Mouse (Mus musculus) stomach, embryonic 15.5 days (tissue): ENCODE measurements at regions not wholly inside any gene's neighbourhood (a gene's known extent, or its start where the extent isn't known, plus 50 kb on each side); places are given as distances from the start of the nearest gene placed in this dataset.

Source experiments
- ATAC-seq: fragments of 200-750 bp; cut with Nextera tagmentation; 2 replicates; pipeline ENCODE4 v1.8.0; 2017; ENCODE audit warnings: low read depth, moderate number of reproducible peaks, moderate TSS enrichment; ENCODE audit not compliant: insufficient read depth, low FRiP score
- H3K27ac ChIP-seq: fragments of 300-500 bp; sonication (generic); 2 replicates; pipeline ENCODE4 v1.5.1; 2015; ENCODE audit warnings: mild to moderate bottlenecking, inconsistent platforms
- H3K27me3 ChIP-seq: fragments of 300-500 bp; sonication (generic); replicated peaks from 2 replicates; pipeline ENCODE4 v1.6.1; 2015; ENCODE audit warnings: inconsistent platforms
- H3K36me3 ChIP-seq: fragments of 300-500 bp; sonication (generic); 2 replicates; pipeline ENCODE4 v1.6.1; 2015; ENCODE audit warnings: inconsistent platforms
- H3K4me1 ChIP-seq: fragments of 300-500 bp; sonication (generic); 2 replicates; pipeline ENCODE4 v1.6.1; 2015; ENCODE audit warnings: inconsistent platforms
- H3K4me2 ChIP-seq: fragments of 300-500 bp; sonication (generic); 2 replicates; pipeline ENCODE4 v1.6.1; 2015; ENCODE audit warnings: mild to moderate bottlenecking, inconsistent platforms
- H3K4me3 ChIP-seq: fragments of 300-500 bp; sonication (generic); replicated peaks from 2 replicates; pipeline ENCODE4 v1.5.1; 2015; ENCODE audit warnings: inconsistent platforms
- H3K9ac ChIP-seq: fragments of 300-500 bp; sonication (generic); 2 replicates; pipeline ENCODE4 v1.6.1; 2015; ENCODE audit warnings: inconsistent platforms
- H3K9me3 ChIP-seq: fragments of 300-500 bp; sonication (generic); 2 replicates; pipeline ENCODE4 v1.6.1; 2016; ENCODE audit warnings: inconsistent platforms
- WGBS: fragments of 180-500 bp; shearing (Covaris S2); methylation state at CpG from one replicate; pipeline ENCODE4 v1.1.7; 2015; 5-methylcytosine and 5-hydroxymethylcytosine counted together

DNA sequence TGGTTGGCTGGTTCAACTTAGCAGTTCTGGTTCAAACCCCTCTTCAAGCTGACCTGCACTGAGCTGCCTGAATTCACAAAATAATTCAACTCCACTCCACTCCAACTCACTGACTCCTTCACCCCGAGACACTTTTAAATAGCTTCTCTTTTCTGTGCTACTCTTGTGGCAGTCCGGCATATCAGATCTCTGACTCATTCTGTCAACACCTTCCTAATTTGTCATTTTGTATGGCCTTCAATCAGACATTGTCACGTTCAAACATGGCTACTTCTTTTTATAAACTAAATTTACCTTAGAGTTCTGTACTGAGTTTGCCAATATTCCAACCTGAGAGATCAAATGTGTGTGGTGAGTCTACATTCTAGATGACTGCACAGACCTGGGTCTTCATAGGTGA, 579.1 kb downstream of the Slitrk1 start:
- H3K4me3 ChIP-seq: no peak overlapping the region
- WGBS: 55% methylated on average over 3 of the region's 3 CpGs
- no peak for ATAC-seq
- H3K9ac ChIP-seq: no peak overlapping the region
- H3K27ac ChIP-seq: no peak overlapping the region
- H3K27me3 ChIP-seq: no peaks in the 10 kb centered on the region
- H3K9me3 ChIP-seq: no peaks in the 10 kb centered on the region
- H3K36me3 ChIP-seq: no peaks in the 10 kb centered on the region
- no peak overlapping the region for H3K4me2 ChIP-seq
- H3K4me1 ChIP-seq: no peaks in the 10 kb centered on the region

- no peaks in the 10 kb centered on the region for H3K36me3 ChIP-seq
- WGBS: 75% methylated on average over 3 of the region's 3 CpGs
- H3K9ac ChIP-seq: no peak overlapping the region
These were observed 587.5 kb downstream of the Slitrk1 start for GRCm38 (mm10) chr14:108326425-108326824.

GRCm38 (mm10) chr14:108323364-108324037, 590.5 kb downstream of the Slitrk1 start:
- Histone ChIP-seq H3K36me3 (no peaks in the 10 kb centered on the region), H3K4me3 (no peak overlapping the region), H3K4me2 (no peak overlapping the region), H3K9ac (no peak overlapping the region), H3K9me3 (no peaks in the 10 kb centered on the region), H3K4me1 (no peaks in the 10 kb centered on the region), H3K27ac (no peak overlapping the region), H3K27me3 (no peaks in the 10 kb centered on the region)
- no peak for ATAC-seq
- 74% methylated on average over 1 of the region's 1 CpGs for WGBS

More at GRCm38 (mm10) chr14:108326425-108326824, 587.5 kb downstream of the Slitrk1 start:
- Histone ChIP-seq H3K9me3 (no peaks in the 10 kb centered on the region), H3K27ac (no peak overlapping the region), H3K27me3 (no peaks in the 10 kb centered on the region), H3K4me2 (no peak overlapping the region), H3K4me1 (no peaks in the 10 kb centered on the region), H3K4me3 (no peak overlapping the region)
- no peak for ATAC-seq

DNA sequence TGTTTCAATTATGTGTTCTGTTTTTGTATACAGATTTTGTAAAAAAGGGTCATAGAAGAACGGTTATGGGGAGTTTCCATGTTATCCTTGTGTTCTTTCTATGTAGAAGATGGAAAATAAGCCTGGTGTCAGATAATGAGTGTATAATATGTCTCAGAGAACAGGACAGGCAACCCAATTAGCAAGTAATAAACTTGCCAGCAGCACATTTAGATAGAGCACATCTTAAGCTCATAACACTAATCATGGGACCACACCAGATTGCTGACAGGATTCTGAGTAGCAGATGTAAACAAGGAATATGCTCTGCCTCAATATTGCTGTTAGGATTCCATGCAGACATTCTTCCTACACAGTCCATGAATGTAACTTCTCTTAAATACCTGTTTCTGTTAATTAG, 606.3 kb downstream of the Slitrk1 start:
- Histone ChIP-seq H3K27ac (no peak overlapping the region), H3K27me3 (no peaks in the 10 kb centered on the region)
- WGBS: 67% methylated on average over 1 of the region's 1 CpGs

GRCm38 (mm10) chr14:108279630-108280029, 634.3 kb downstream of the Slitrk1 start:
- Histone ChIP-seq H3K4me1 (no peaks in the 10 kb centered on the region), H3K36me3 (no peaks in the 10 kb centered on the region), H3K27me3 (no peaks in the 10 kb centered on the region), H3K9ac (no peak overlapping the region), H3K4me3 (no peak overlapping the region), H3K4me2 (no peak overlapping the region), H3K27ac (no peak overlapping the region), H3K9me3 (no peaks in the 10 kb centered on the region)
- no peak for ATAC-seq
- WGBS: 40% methylated on average over 3 of the region's 3 CpGs

More for the DNA sequence above, 606.3 kb downstream of the Slitrk1 start:
- Histone ChIP-seq H3K4me2 (no peak overlapping the region), H3K9ac (no peak overlapping the region), H3K36me3 (no peaks in the 10 kb centered on the region), H3K4me1 (no peaks in the 10 kb centered on the region), H3K9me3 (no peaks in the 10 kb centered on the region), H3K4me3 (no peak overlapping the region)
- ATAC-seq: no peak

DNA sequence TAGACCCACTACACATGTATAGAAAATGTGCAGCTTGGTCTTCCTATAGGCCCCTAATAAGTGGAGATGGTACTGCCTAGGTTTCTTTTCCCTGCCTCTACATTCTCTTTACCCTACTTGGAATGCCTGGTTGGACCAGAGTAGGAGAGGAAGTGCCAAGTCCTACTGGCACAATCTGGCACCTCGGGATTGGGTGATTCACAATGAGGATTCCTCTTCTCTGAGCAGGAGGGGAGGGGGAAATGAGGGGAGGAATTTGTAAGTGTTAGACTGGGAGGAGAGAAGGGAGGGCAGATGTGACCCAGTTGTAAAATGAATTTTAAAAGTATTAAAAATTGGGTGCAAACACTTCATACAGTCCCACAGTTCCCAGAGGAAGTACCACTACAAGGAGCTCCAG, 652.9 kb downstream of the Slitrk1 start:
- no peak overlapping the region for H3K4me3 ChIP-seq
- H3K27me3 ChIP-seq: no peaks in the 10 kb centered on the region
- no peaks in the 10 kb centered on the region for H3K9me3 ChIP-seq
- H3K4me2 ChIP-seq: no peak overlapping the region
- no peak for ATAC-seq
- no peak overlapping the region for H3K27ac ChIP-seq
- no peak overlapping the region for H3K9ac ChIP-seq
- H3K36me3 ChIP-seq: no peaks in the 10 kb centered on the region
- 67% methylated on average over 1 of the region's 1 CpGs for WGBS
- H3K4me1 ChIP-seq: no peaks in the 10 kb centered on the region

- no peak overlapping the region for H3K4me2 ChIP-seq
- H3K27me3 ChIP-seq: no peaks in the 10 kb centered on the region
- ATAC-seq: no peak
- no peak overlapping the region for H3K9ac ChIP-seq
- H3K9me3 ChIP-seq: no peaks in the 10 kb centered on the region
- H3K27ac ChIP-seq: no peak overlapping the region
- WGBS: 63% methylated on average over 8 of the region's 8 CpGs
- no peak overlapping the region for H3K4me3 ChIP-seq
- no peaks in the 10 kb centered on the region for H3K4me1 ChIP-seq
- no peaks in the 10 kb centered on the region for H3K36me3 ChIP-seq
These were observed 666.6 kb downstream of the Slitrk1 start for GRCm38 (mm10) chr14:108247365-108247764.

GRCm38 (mm10) chr14:108225483-108226124, 688.4 kb downstream of the Slitrk1 start:
- Histone ChIP-seq H3K4me1 (no peaks in the 10 kb centered on the region), H3K27ac (no peak overlapping the region), H3K9me3 (no peaks in the 10 kb centered on the region), H3K27me3 (no peaks in the 10 kb centered on the region), H3K4me2 (no peak overlapping the region), H3K9ac (no peak overlapping the region), H3K36me3 (no peaks in the 10 kb centered on the region), H3K4me3 (no peak overlapping the region)
- no peak for ATAC-seq
- WGBS: 82% methylated on average over 2 of the region's 2 CpGs

GRCm38 (mm10) chr14:108209246-108209645, 704.7 kb downstream of the Slitrk1 start:
- Histone ChIP-seq H3K9ac (no peak overlapping the region), H3K27me3 (no peaks in the 10 kb centered on the region), H3K9me3 (no peaks in the 10 kb centered on the region), H3K4me2 (no peak overlapping the region), H3K4me1 (no peaks in the 10 kb centered on the region), H3K27ac (no peak overlapping the region), H3K36me3 (no peaks in the 10 kb centered on the region), H3K4me3 (no peak overlapping the region)
- no peak for ATAC-seq
- WGBS: 53% methylated on average over 2 of the region's 2 CpGs

- no peak overlapping the region for H3K27ac ChIP-seq
- WGBS: 26% methylated on average over 2 of the region's 2 CpGs
- no peak overlapping the region for H3K9ac ChIP-seq
- H3K27me3 ChIP-seq: no peaks in the 10 kb centered on the region
- H3K4me2 ChIP-seq: no peak overlapping the region
- H3K4me3 ChIP-seq: no peak overlapping the region
- no peaks in the 10 kb centered on the region for H3K36me3 ChIP-seq
- ATAC-seq: no peak
- H3K4me1 ChIP-seq: no peaks in the 10 kb centered on the region
- H3K9me3 ChIP-seq: no peaks in the 10 kb centered on the region
These were observed 714.8 kb downstream of the Slitrk1 start for GRCm38 (mm10) chr14:108199133-108199532.

DNA sequence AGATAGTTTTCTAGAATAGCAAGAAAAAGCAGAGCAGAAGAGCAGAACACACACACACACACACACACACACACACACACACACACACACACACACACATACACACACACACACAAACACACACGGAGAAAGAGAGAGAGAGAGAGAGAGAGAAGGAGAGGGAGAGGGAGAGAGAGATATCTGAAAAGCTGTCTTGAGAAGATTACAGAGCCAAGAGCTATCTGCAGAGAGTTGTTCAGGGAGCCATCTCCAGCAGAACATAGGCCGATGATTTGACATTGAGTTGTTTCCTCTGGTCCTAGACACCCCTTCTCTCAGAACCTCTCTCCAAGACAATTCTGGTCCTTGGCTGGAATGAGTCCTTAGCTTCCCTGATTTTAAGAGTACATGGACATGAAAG, 733.0 kb downstream of the Slitrk1 start:
- H3K27ac ChIP-seq: no peak overlapping the region
- WGBS: 100% methylated on average over 1 of the region's 2 CpGs
- no peaks in the 10 kb centered on the region for H3K9me3 ChIP-seq
- no peak overlapping the region for H3K4me3 ChIP-seq
- H3K4me1 ChIP-seq: no peaks in the 10 kb centered on the region
- H3K27me3 ChIP-seq: no peaks in the 10 kb centered on the region
- no peak overlapping the region for H3K4me2 ChIP-seq
- no peaks in the 10 kb centered on the region for H3K36me3 ChIP-seq
- H3K9ac ChIP-seq: no peak overlapping the region
- no peak for ATAC-seq

DNA sequence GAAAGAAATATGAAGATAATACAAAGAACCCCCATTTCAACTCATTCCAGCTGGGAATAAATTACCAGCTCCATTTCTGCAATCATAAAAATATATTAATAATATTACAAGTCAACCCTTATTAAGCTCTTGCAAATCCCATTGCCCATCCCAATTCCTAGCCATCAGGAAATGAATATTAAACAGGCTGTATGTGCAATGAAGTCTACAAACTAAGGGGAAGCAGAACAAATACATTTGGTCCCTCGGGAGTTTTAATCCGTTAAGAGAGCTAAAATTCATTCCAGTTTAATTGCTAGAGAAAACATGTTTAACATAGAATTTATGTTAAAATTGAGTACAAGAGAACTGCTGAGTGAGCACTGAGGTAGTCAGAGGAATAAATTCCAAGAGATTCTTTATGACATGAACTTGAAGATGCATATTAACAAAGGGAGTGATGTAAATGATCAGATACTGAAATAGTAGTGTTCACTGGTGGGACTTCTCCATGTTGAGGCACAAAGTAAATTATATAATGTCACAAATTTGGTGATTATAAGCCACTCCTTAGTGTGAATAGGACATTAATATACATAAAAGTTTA, 738.6 kb downstream of the Slitrk1 start:
- Histone ChIP-seq H3K36me3 (no peaks in the 10 kb centered on the region), H3K9ac (no peak overlapping the region), H3K4me3 (no peak overlapping the region), H3K4me2 (no peak overlapping the region), H3K9me3 (no peaks in the 10 kb centered on the region), H3K27ac (no peak overlapping the region), H3K4me1 (no peaks in the 10 kb centered on the region), H3K27me3 (no peaks in the 10 kb centered on the region)
- 90% methylated on average over 2 of the region's 2 CpGs for WGBS
- no peak for ATAC-seq
